Mouse (Mus musculus) liver, embryonic 14.5 days (tissue): ENCODE measurements around the gene Thsd4. TPM values are rescaled to one million over a fixed set of nuclear protein-coding genes. Genes with fewer than 3 reads are reported as not detected.

Experiments
- ATAC-seq: fragments of 200-750 bp; cut with Nextera tagmentation; 2 replicates; pipeline ENCODE4 v1.8.0; 2017; ENCODE audit warnings: moderate number of reproducible peaks, mild to moderate bottlenecking, moderate library complexity; ENCODE audit not compliant: insufficient read depth
- DNase-seq, 3 experiments: peaks; one replicate each; pipeline ENCODE4 v3.0.0-alpha.2; 2012 to 2013; ENCODE audit warnings: low read depth in 3 of 3, low spot score in 3 of 3
- H3K27ac ChIP-seq: fragments of 300-500 bp; sonication (generic); 2 replicates; pipeline ENCODE4 v1.5.1; 2014; ENCODE audit warnings: moderate library complexity, mild to moderate bottlenecking, control low read depth, inconsistent platforms
- H3K27me3 ChIP-seq: fragments of 300-500 bp; sonication (generic); 2 replicates; pipeline ENCODE4 v1.6.1; 2014; ENCODE audit warnings: mild to moderate bottlenecking, low read length, moderate library complexity; ENCODE audit not compliant: control insufficient read depth, insufficient read depth
- H3K36me3 ChIP-seq: fragments of 300-500 bp; sonication (generic); replicated peaks from 2 replicates; pipeline ENCODE4 v1.6.1; 2014; ENCODE audit warnings: low read depth; ENCODE audit not compliant: control insufficient read depth, insufficient read depth
- H3K4me1 ChIP-seq, 2 experiments: fragments of 200-500 bp in 1 of 2; fragments of 300-500 bp in 1 of 2; sonication (generic) in 1 of 2; replicated peaks; 2 replicates each; pipeline ENCODE4 v1.6.1; 2012 to 2014; ENCODE audit warnings: antibody characterized with exemption in 1 of 2, inconsistent platforms in 1 of 2, low read length in 1 of 2; ENCODE audit not compliant: control insufficient read depth in 2 of 2, insufficient read depth in 2 of 2
- H3K4me2 ChIP-seq: fragments of 300-500 bp; sonication (generic); 2 replicates; pipeline ENCODE4 v1.6.1; 2014; ENCODE audit warnings: low read depth, mild to moderate bottlenecking, control low read depth, moderate library complexity
- H3K4me3 ChIP-seq, 2 experiments: fragments of 200-500 bp in 1 of 2; fragments of 300-500 bp in 1 of 2; sonication (generic) in 1 of 2; 2 replicates each; pipeline ENCODE4 v1.5.1; 2012 to 2014; ENCODE audit warnings: low read depth in 2 of 2, low read length in 2 of 2, mild to moderate bottlenecking in 2 of 2, control low read depth in 1 of 2, inconsistent platforms in 1 of 2, moderate library complexity in 1 of 2; ENCODE audit not compliant: insufficient read depth in 1 of 2
- H3K9ac ChIP-seq: fragments of 300-500 bp; sonication (generic); replicated peaks from 2 replicates; pipeline ENCODE4 v1.6.1; 2014; ENCODE audit warnings: mild to moderate bottlenecking, control low read depth, moderate library complexity
- H3K9me3 ChIP-seq: fragments of 300-500 bp; sonication (generic); 2 replicates; pipeline ENCODE4 v1.6.1; 2016; ENCODE audit warnings: low read length, mixed read lengths; ENCODE audit not compliant: control insufficient read depth
- CTCF ChIP-seq: IDR thresholded peaks from 2 replicates; pipeline ENCODE4 v1.5.1; 2016; ENCODE audit warnings: antibody characterized with exemption, low read depth, control low read depth
- EP300 ChIP-seq: IDR thresholded peaks from 2 replicates; pipeline ENCODE4 v1.6.1; 2016; ENCODE audit warnings: antibody characterized with exemption, low read depth
- WGBS: fragments of 180-500 bp; shearing (Covaris S2); extraction: QIAGEN DNeasy Blood & Tissue Kit; methylation state at CpG from one replicate; pipeline ENCODE4 v1.1.7; 2014; ENCODE audit not compliant: insufficient replicate concordance; 5-methylcytosine and 5-hydroxymethylcytosine counted together
- polyA plus RNA-seq, 2 experiments: library from polyadenylated mRNA; depleted of rRNA in 1 of 2; stranded (reverse) in 1 of 2; unstranded in 1 of 2; fragments of >200 nt; fragmentation: Nextera tagmentation in 1 of 2; extraction: Ambion mirVana in 1 of 2; gene quantifications; 2 replicates each; pipeline versions ENCODE4 v1.2.1 to v1.2.3; 2012 to 2014

Thsd4 gene
- polyA plus RNA-seq, 2 experiments, result 0.43 to 0.48 TPM

- H3K27ac ChIP-seq, result no peak overlapping the region
- no peak overlapping the region for H3K4me2 ChIP-seq
- 58% methylated on average over 8 of the region's 8 CpGs for WGBS
- no peaks in the 10 kb centered on the region for H3K27me3 ChIP-seq
- no peak for ATAC-seq
- no peak overlapping the region for H3K4me3 ChIP-seq
- H3K36me3 ChIP-seq, result no peaks in the 10 kb centered on the region
- DNase-seq, result no peak
- no peaks in the 10 kb centered on the region for H3K9me3 ChIP-seq
- H3K9ac ChIP-seq, result no peak overlapping the region
- TF ChIP-seq EP300 (no peak), CTCF (no peak)
- H3K4me1 ChIP-seq, result no peaks in the 10 kb centered on the region
These were observed 573.6 kb downstream of the Thsd4 start for GRCm38 (mm10) chr9:59948226-59948625.

DNA sequence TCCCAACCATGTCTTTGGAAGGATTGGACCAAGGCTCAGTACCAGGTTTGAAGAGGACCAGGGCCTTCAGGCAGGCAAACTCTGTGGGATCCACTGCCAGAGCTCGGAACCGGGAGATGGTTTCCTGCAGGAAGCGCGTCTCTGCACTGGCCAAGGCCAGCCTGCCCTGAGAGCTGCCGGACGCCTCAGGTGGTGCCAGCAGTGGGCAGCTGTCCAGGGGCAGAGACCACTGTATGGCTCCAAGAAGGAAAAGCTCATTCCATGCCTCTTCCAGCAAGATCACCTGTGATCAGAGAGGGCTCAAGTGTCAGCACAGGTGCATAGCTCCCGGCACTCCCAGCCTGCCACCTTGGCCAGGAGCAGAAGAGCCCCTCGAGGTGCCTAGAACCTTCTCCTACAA lies 574.6 kb downstream of the Thsd4 start:
- Histone ChIP-seq H3K4me3 (no peak overlapping the region), H3K9me3 (no peaks in the 10 kb centered on the region), H3K27ac (no peak overlapping the region), H3K4me2 (no peak overlapping the region), H3K27me3 (no peaks in the 10 kb centered on the region), H3K4me1 (no peaks in the 10 kb centered on the region), H3K36me3 (no peaks in the 10 kb centered on the region), H3K9ac (no peak overlapping the region)
- ATAC-seq (no peak), DNase-seq (no peak)
- TF ChIP-seq EP300, result no peak
- TF ChIP-seq CTCF, result no peak
- WGBS, result 70% methylated on average over 8 of the region's 8 CpGs

DNA sequence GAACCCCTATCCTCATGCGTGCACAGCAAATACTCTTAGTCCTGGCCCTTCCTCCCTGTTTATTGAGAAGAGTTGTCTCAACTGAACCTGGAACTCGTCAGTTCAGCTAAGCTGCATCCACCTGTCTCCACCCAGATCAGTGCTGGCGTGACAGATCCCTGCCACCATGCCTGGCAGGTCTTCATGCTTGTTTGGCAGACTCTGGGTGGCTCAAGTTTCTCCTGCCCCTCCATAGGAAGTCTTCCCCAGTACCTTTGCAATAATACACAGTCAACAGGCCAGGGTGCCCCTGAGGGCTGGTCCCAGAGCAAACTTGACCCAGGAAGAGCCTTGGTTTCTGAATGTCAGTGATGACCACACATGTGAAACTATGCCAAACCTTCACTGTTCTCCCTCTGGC lies 576.6 kb downstream of the Thsd4 start:
- H3K4me1 ChIP-seq, result no peaks in the 10 kb centered on the region
- no peak overlapping the region for H3K4me2 ChIP-seq
- TF ChIP-seq CTCF, result no peak
- no peak for TF ChIP-seq EP300
- no peak overlapping the region for H3K27ac ChIP-seq
- no peaks in the 10 kb centered on the region for H3K36me3 ChIP-seq
- H3K4me3 ChIP-seq, result no peak overlapping the region
- 45% methylated on average over 3 of the region's 3 CpGs for WGBS
- H3K9me3 ChIP-seq, result no peaks in the 10 kb centered on the region
- no peak for ATAC-seq
- H3K27me3 ChIP-seq, result no peaks in the 10 kb centered on the region
- H3K9ac ChIP-seq, result no peak overlapping the region
- no peak for DNase-seq

GRCm38 (mm10) chr9:59943826-59944225 lies 578.0 kb downstream of the Thsd4 start:
- ATAC-seq (no peak), DNase-seq (no peak)

DNA sequence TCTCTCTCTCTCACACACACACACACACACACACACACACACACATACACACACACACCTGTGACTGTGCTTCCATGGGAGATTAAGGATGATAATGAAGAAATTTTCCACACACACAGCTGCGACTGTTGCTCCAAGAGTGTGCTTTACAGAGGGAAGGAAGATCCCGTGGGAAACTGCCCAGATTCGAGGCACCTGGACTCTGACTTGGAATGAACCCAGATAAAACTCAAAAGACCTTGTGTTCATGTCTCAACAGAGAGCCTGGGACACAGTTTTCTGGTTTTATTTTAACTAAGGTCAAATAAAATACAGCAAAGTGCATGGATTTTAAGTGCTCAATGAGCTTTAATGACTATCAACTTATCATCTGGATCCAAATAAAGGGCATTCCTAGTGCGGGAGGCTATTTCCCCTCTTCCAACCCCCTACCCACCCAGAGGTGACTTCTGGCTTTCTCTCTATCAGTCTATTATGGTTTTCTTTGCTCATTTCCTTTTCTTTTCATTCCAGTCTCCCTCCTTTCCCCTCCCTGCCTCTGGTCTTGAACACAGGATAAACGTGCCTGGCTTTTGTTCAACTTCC lies 579.3 kb downstream of the Thsd4 start:
- 31% methylated on average over 5 of the region's 5 CpGs for WGBS
- Histone ChIP-seq H3K27ac (no peak overlapping the region), H3K4me1 (no peaks in the 10 kb centered on the region), H3K4me2 (no peak overlapping the region), H3K27me3 (no peaks in the 10 kb centered on the region), H3K9ac (no peak overlapping the region), H3K4me3 (no peak overlapping the region), H3K36me3 (no peaks in the 10 kb centered on the region), H3K9me3 (no peaks in the 10 kb centered on the region)
- TF ChIP-seq EP300 (no peak), CTCF (no peak)
- no peak for DNase-seq
- no peak for ATAC-seq

More at GRCm38 (mm10) chr9:59943826-59944225, 578.0 kb downstream of the Thsd4 start:
- Histone ChIP-seq H3K36me3 (no peaks in the 10 kb centered on the region), H3K4me3 (no peak overlapping the region), H3K27ac (no peak overlapping the region), H3K9ac (no peak overlapping the region), H3K4me1 (no peaks in the 10 kb centered on the region), H3K9me3 (no peaks in the 10 kb centered on the region), H3K27me3 (no peaks in the 10 kb centered on the region), H3K4me2 (no peak overlapping the region)
- TF ChIP-seq EP300 (no peak), CTCF (no peak)
- 64% methylated on average over 6 of the region's 6 CpGs for WGBS
